Mouse (Mus musculus) midbrain, embryonic 12.5 days (tissue): Measurements from ENCODE around the gene Plekha5. TPM values are rescaled to one million over a fixed set of nuclear protein-coding genes. Genes with fewer than 3 reads are reported as not detected.
"Not testable (repeated sequence)": the region's sequence is repeated elsewhere in the genome, so short reads cannot be mapped to it uniquely, and the experiment has no call there.

Experiments used
- ATAC-seq: fragments of 200-750 bp; cut with Nextera tagmentation; 2 replicates; pipeline ENCODE4 v1.8.0; 2017; ENCODE audit warnings: low read depth, moderate TSS enrichment, moderate library complexity; ENCODE audit not compliant: low FRiP score
- H3K27ac ChIP-seq: fragments of 300-500 bp; sonication (generic); replicated peaks from 2 replicates; pipeline ENCODE4 v1.5.1; 2016; ENCODE audit warnings: mild to moderate bottlenecking
- H3K27me3 ChIP-seq: fragments of 300-500 bp; sonication (generic); 2 replicates; pipeline ENCODE4 v1.6.1; 2016; ENCODE audit warnings: mild to moderate bottlenecking
- H3K36me3 ChIP-seq: fragments of 300-500 bp; sonication (generic); 2 replicates; pipeline ENCODE4 v1.6.1; 2016
- H3K4me1 ChIP-seq: fragments of 300-500 bp; sonication (generic); 2 replicates; pipeline ENCODE4 v1.6.1; 2016
- H3K4me2 ChIP-seq: fragments of 300-500 bp; sonication (generic); replicated peaks from 2 replicates; pipeline ENCODE4 v1.6.1; 2016; ENCODE audit warnings: mild to moderate bottlenecking, moderate library complexity
- H3K4me3 ChIP-seq: fragments of 300-500 bp; sonication (generic); 2 replicates; pipeline ENCODE4 v1.5.1; 2016; ENCODE audit warnings: mild to moderate bottlenecking
- H3K9ac ChIP-seq: fragments of 300-500 bp; sonication (generic); replicated peaks from 2 replicates; pipeline ENCODE4 v1.6.1; 2016; ENCODE audit warnings: mild to moderate bottlenecking, moderate library complexity
- H3K9me3 ChIP-seq: fragments of 300-500 bp; sonication (generic); 2 replicates; pipeline ENCODE4 v1.6.1; 2016; ENCODE audit warnings: mild to moderate bottlenecking
- WGBS: fragments of 180-500 bp; shearing (Covaris S2); methylation state at CpG from one replicate; pipeline ENCODE4 v1.1.7; 2016; 5-methylcytosine and 5-hydroxymethylcytosine counted together
- polyA plus RNA-seq: library from polyadenylated mRNA; unstranded; fragments of >200 nt; fragmentation: Nextera tagmentation; extraction: Ambion mirVana; gene quantifications from 2 replicates; pipeline ENCODE4 v1.2.1, GENCODE M21; 2016

Gene Plekha5
- polyA plus RNA-seq, 1 experiment from 2014 or later = 55.0 TPM

DNA sequence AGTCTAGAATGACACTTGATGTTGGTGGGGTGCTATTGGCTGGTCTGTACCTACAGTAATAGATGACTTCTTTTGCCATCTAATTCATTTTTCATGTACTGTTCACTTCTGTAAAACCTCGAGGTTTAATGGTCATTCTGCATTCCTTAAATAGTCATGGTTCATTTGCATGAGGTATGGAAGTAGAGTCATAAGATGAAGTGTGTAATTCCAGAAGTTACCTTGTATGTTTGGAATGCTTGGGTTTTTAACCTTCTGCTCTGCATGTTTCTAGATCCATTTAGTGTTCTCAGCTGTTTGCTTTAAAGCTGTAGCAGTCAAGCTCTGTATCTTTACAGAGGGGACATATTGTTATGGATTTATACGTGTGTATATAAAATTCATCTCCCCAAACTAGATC lies 144.0 kb downstream of the Plekha5 start:
- no peak for ATAC-seq
- WGBS = 92% methylated on average over 2 of the region's 2 CpGs
- Histone ChIP-seq H3K4me1 (no peaks in the 10 kb centered on the region), H3K36me3 (peaks cover 34% of the 10 kb centered on the region), H3K27ac (no peak overlapping the region), H3K27me3 (no peaks in the 10 kb centered on the region), H3K4me2 (no peak overlapping the region), H3K9me3 (no peaks in the 10 kb centered on the region), H3K4me3 (no peak overlapping the region), H3K9ac (no peak overlapping the region)

DNA sequence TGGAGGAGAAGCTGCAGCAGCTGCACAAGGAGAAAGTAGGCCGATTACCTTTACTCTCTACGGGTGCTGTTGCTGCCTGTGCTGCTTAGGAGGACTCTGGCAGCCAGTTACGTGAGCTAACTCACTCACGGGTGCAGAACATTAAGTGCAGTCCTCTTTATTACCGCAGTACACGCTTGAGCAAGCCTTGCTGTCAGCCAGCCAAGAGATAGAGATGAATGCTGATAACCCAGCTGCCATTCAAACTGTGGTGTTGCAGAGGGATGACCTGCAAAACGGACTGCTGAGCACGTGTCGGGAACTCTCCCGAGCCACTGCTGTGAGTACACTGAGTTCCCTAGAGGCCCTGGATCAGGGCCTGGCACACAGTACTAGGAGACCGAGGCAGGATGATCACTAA lies 146.3 kb downstream of the Plekha5 start:
- no peaks in the 10 kb centered on the region for H3K27me3 ChIP-seq
- no peak for ATAC-seq

DNA sequence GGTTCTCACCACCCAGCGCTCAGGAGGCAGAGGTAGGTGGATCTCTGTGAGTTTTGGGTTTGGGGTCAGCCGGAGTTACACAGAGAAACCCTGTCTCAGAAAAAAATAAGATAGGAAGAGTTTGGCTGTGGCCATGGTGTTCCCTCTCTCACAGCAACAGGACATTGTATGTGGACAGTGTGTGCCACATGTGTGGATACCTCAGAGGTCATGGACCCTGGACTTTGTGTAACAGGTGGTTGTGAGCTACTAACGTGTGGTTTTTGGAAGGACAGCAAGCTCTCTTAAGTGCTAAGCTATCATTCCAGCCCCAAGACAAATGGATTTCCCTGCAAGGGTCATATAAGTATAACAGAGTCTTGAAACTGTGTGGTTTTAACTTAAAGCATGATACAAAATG lies 151.1 kb downstream of the Plekha5 start:
- 98% methylated on average over 3 of the region's 3 CpGs for WGBS
- H3K4me3 ChIP-seq = no peak overlapping the region
- H3K27me3 ChIP-seq = no peaks in the 10 kb centered on the region
- no peak overlapping the region for H3K4me2 ChIP-seq
- H3K9ac ChIP-seq = no peak overlapping the region
- no peaks in the 10 kb centered on the region for H3K9me3 ChIP-seq
- H3K36me3 ChIP-seq = peaks cover 81% of the 10 kb centered on the region
- no peaks in the 10 kb centered on the region for H3K4me1 ChIP-seq
- no peak overlapping the region for H3K27ac ChIP-seq
- no peak for ATAC-seq

More for the DNA sequence above, 146.3 kb downstream of the Plekha5 start:
- Histone ChIP-seq H3K9me3 (no peaks in the 10 kb centered on the region), H3K27ac (no peak overlapping the region), H3K36me3 (peaks cover 53% of the 10 kb centered on the region), H3K4me2 (no peak overlapping the region), H3K4me3 (no peak overlapping the region), H3K4me1 (no peaks in the 10 kb centered on the region), H3K9ac (no peak overlapping the region)
- WGBS = 83% methylated on average over 11 of the region's 11 CpGs

DNA sequence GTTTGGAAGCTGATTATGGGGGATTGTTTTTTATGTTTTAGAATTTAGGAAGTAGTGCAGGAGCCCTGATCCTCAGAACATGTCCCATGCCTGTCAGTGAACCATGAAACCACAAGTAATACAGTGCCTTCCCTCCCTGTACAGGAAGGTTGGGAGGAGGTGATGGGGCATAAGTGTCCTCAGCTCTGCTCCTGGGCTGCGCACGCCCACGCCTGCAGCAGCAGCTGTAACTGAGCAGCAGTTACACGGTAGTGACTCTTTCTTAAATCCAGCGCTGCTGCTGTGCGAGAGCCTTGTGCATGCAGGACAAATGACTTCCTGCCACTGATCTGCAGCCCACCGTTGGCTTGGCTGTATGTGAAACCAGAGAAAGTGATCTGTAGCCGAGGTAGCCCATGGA lies 152.3 kb downstream of the Plekha5 start:
- 90% methylated on average over 8 of the region's 8 CpGs for WGBS

DNA sequence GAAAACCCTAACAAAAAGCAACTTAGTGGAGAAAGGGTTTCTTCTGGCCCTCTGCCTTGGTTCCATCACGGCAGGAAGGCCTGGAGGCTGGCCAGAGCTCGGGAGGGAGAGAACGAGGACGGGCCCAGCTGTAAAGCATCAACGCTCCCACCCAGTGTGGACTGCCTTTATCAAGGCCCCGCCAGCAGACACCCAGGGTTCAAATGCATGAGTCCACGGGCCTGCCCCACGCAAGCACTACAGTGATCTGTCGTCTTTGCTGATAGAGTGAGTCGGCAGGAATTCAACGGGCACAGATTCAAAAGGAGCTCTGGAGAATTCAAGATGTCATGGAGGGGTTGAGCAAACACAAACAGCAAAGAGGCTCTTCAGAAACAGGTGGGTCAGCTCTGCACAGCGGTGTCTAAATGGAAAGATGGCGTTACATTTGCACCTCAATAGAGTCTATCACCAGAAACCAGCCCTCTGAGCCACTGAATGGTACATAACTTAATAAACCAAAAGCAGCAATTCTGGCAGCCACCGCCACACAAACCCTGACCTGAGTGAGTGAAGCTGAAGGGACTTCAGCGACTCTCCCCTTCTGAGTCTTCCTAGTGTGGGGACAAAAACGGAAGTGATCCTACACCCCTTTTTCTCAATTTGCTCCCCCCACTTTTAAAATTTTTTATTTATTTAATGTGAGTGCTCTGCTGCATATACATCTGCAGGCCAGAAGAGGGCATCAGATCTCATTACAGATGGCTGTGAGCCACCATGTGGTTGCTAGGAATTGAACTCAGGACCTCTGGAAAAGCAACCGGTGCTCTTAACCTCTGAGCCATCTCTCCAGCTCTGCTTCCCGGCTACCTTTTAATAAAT lies 153.3 kb downstream of the Plekha5 start:
- peaks cover 67% of the 10 kb centered on the region for H3K36me3 ChIP-seq
- WGBS = 85% methylated on average over 18 of the region's 18 CpGs
- no peaks in the 10 kb centered on the region for H3K27me3 ChIP-seq
- no peak overlapping the region for H3K4me2 ChIP-seq
- no peak overlapping the region for H3K27ac ChIP-seq
- no peaks in the 10 kb centered on the region for H3K4me1 ChIP-seq
- H3K9me3 ChIP-seq = no peaks in the 10 kb centered on the region
- ATAC-seq = peak; percentile 8; the same call in 1 of the 2 replicates
- no peak overlapping the region for H3K4me3 ChIP-seq
- no peak overlapping the region for H3K9ac ChIP-seq

More for the DNA sequence above, 152.3 kb downstream of the Plekha5 start:
- no peak overlapping the region for H3K9ac ChIP-seq
- H3K4me2 ChIP-seq = no peak overlapping the region
- no peak overlapping the region for H3K27ac ChIP-seq
- peaks cover 70% of the 10 kb centered on the region for H3K36me3 ChIP-seq
- H3K4me1 ChIP-seq = no peaks in the 10 kb centered on the region
- H3K9me3 ChIP-seq = no peaks in the 10 kb centered on the region
- no peak overlapping the region for H3K4me3 ChIP-seq
- no peaks in the 10 kb centered on the region for H3K27me3 ChIP-seq
- no peak for ATAC-seq

DNA sequence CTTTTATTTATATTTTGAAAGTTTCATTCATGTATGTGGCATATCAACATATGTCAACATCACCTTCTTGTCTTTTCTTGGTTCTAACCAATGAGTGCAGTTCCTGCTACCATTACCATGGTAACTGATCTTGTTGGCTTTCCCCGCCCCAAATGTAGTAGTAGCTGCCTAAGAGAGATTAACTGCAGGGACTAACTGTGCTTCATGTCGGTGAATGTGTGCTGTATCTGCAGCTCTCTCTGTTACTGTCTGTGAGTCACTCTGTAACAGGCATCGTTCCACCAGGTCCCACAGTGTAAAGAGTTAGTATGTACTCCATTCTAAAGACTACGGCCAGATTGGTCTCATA lies 153.9 kb downstream of the Plekha5 start:
- Histone ChIP-seq H3K4me3 (no peak overlapping the region), H3K36me3 (peaks cover 66% of the 10 kb centered on the region), H3K27ac (no peak overlapping the region), H3K27me3 (no peaks in the 10 kb centered on the region), H3K9me3 (no peaks in the 10 kb centered on the region), H3K4me2 (no peak overlapping the region), H3K4me1 (no peaks in the 10 kb centered on the region), H3K9ac (no peak overlapping the region)
- 89% methylated on average over 4 of the region's 4 CpGs for WGBS
- ATAC-seq = no peak

DNA sequence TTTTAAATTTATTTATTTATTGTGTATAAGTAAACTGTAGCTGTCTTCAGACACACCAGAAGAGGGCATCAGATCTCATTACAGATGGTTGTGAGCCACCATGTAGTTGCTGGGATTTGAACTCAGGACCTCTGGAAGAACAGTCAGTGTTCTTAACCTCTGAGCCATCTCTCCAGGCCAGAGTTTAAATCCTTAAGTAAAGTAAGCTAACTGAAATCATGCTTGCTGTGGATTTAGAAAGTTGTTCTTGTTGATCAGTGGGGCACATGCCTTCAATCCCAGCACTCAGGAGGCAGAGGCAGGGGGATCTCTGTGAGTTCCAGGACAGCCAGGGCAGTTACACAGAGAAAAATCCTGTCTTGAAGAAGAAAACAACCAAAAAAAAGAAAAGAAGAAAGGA lies 155.1 kb downstream of the Plekha5 start:
- H3K27ac ChIP-seq, H3K9ac ChIP-seq, H3K4me2 ChIP-seq, H3K4me3 ChIP-seq, H3K27me3 ChIP-seq, H3K9me3 ChIP-seq, H3K4me1 ChIP-seq, ATAC-seq: not testable (repeated sequence)
- peaks cover 63% of the 10 kb centered on the region for H3K36me3 ChIP-seq

DNA sequence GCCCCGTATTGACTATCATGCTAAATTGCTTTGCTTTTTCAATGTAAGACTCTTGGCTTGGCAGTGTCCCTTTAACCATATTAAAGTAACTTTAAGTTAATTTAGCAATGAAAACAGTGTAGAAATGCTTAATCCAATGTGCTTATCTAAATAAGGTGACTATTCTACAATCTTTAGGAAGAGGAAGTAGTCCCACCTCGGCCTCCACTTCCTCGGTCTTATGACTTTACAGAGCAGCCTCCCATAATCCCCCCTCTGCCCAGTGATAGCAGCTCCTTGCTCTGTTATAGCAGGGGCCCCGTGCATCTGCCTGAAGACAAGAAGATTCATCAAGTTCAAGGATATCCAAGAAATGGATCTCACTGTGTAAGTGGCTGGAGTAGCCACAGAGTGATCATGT lies 156.3 kb downstream of the Plekha5 start:
- no peak overlapping the region for H3K27ac ChIP-seq
- no peaks in the 10 kb centered on the region for H3K4me1 ChIP-seq
- H3K9me3 ChIP-seq = no peaks in the 10 kb centered on the region
- no peaks in the 10 kb centered on the region for H3K27me3 ChIP-seq
- ATAC-seq = no peak
- no peak overlapping the region for H3K9ac ChIP-seq
- WGBS = 91% methylated on average over 4 of the region's 4 CpGs
- peaks cover 55% of the 10 kb centered on the region for H3K36me3 ChIP-seq
- H3K4me2 ChIP-seq = no peak overlapping the region
- no peak overlapping the region for H3K4me3 ChIP-seq

DNA sequence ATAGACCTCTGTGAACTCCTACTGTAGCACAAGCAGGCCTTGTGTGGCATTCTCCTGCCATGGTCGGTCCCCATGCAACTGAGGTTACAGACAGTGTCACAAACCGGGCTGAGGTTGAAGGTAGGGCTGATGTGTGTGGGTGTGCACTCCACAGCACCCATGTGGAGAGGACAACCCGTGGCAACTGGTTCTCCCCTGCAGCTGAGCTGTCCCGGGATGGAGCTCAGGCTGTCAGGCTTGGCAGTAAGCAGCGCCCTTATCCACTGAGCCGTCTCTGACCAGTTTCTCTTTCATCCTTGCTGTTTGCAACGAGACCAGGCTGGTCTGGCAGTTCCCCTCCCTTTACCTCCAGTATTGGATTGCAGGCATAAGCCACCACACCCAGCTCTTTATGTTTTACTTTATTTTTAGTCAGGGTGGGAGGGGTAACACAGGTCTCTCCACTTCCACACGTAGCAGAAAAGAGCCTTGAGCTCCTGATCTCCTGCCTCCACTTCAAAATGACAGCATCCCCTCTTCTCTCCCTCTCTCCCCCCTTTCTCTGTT lies 162.9 kb downstream of the Plekha5 start:
- Histone ChIP-seq H3K4me2 (no peak overlapping the region), H3K4me3 (no peak overlapping the region), H3K27me3 (no peaks in the 10 kb centered on the region), H3K9ac (no peak overlapping the region), H3K4me1 (no peaks in the 10 kb centered on the region), H3K27ac (no peak overlapping the region), H3K36me3 (peaks cover 79% of the 10 kb centered on the region), H3K9me3 (no peaks in the 10 kb centered on the region)
- ATAC-seq = no peak
- 85% methylated on average over 8 of the region's 8 CpGs for WGBS

DNA sequence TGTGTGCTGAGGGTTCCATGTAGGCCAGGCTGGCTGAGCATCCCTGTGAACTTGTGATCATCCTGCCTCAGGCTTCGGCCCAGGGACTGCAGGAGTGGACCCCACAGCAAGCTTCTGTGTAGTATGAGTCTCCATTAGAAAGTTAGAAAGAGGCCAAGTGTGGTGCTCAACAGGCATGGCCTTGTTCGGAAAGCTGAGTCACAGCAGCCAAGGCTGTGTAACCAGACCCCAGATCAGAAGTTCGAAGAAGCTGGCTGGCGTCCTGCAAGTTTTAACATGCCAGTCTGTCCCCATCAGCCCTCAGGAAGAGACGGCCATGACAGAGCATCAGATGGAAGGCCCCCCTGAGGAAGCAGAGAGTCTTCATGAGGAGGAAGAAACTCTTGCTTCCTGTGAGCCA lies 167.5 kb downstream of the Plekha5 start:
- H3K9me3 ChIP-seq = no peaks in the 10 kb centered on the region
- no peak overlapping the region for H3K27ac ChIP-seq
- no peak overlapping the region for H3K4me3 ChIP-seq
- no peak for ATAC-seq
- H3K27me3 ChIP-seq = no peaks in the 10 kb centered on the region
- no peaks in the 10 kb centered on the region for H3K4me1 ChIP-seq
- H3K36me3 ChIP-seq = peaks cover 89% of the 10 kb centered on the region
- 94% methylated on average over 5 of the region's 5 CpGs for WGBS
- no peak overlapping the region for H3K9ac ChIP-seq
- H3K4me2 ChIP-seq = no peak overlapping the region

DNA sequence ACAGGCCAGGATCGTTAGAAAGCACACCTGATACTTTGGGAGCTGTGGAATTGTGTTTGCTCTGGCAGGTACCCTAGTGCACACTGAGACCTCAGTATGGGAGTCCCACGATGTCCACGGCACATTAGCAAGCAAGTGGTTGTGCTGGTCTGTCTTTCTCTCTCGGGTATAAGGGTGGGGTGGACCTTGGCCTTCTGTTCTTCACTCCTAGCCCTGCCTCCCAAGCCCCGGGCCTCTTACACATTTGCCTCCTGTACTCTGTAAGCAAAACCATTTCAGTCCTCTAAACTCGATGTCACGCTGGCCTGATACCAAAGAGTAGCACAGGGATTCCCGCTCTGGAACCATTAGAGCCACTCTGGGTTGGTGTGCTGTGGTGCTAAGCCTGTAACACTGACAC lies 168.9 kb downstream of the Plekha5 start:
- no peak for ATAC-seq
- Histone ChIP-seq H3K9me3 (no peaks in the 10 kb centered on the region), H3K36me3 (peaks cover 80% of the 10 kb centered on the region), H3K27me3 (no peaks in the 10 kb centered on the region), H3K4me2 (no peak overlapping the region), H3K4me1 (peaks cover 7% of the 10 kb centered on the region; the same call in 1 of the 2 replicates), H3K27ac (no peak overlapping the region), H3K4me3 (no peak overlapping the region), H3K9ac (no peak overlapping the region)
- WGBS = 87% methylated on average over 8 of the region's 8 CpGs

DNA sequence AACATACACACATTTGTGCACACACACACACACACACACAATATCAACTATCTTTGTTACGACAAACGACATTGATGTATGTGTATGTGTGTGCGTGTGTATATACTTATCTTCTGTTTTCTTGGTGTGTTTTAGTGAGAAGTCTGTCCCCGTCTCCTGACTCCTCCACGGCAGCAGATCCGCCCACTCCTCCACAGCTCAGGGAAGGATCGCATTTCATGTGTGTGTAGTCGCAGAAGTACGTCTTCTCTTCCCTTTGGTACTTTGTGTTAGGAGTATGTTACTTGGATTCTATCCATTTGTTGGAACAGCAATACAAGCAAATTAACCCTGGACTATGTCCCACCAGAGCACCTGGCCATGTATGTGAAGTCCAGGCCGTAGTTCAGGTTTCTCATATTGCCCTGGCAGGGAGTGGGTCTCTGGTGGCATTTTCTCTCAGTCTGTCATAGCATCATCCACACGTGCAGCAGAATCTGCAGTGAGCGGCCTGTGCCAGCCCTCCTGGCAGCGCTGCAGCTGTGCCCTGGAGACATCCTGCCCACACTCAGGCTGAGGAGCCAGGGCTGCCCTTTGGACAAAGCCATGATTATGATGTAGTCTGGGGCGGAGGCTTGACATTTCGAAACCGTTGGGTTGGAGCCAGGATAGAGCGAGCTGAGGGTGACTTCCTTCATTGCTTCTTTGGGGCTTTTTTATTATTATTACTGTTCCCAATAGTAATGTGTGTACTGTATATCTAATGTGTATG lies 169.7 kb downstream of the Plekha5 start:
- no peaks in the 10 kb centered on the region for H3K27me3 ChIP-seq
- H3K9me3 ChIP-seq = no peaks in the 10 kb centered on the region
- H3K27ac ChIP-seq = no peak overlapping the region
- H3K4me2 ChIP-seq = no peak overlapping the region
- no peak for ATAC-seq
- peaks cover 72% of the 10 kb centered on the region for H3K36me3 ChIP-seq
- H3K4me3 ChIP-seq = no peak overlapping the region
- H3K9ac ChIP-seq = no peak overlapping the region
- peaks cover 10% of the 10 kb centered on the region; the same call in 1 of the 2 replicates for H3K4me1 ChIP-seq
- WGBS = 90% methylated on average over 17 of the region's 17 CpGs
